Mouse (Mus musculus) MEL (cell line): Measurements from ENCODE around the gene Unc13d. TPM values are rescaled to one million over a fixed set of nuclear protein-coding genes. Genes with fewer than 3 reads are reported as not detected.

Experiments used
- DNase-seq: peaks from one replicate; pipeline ENCODE4 v3.0.0; 2011; ENCODE audit warnings: low read depth, low spot score
- H3K27ac ChIP-seq: 2 replicates; pipeline ENCODE4 v1.5.1; 2012; ENCODE audit warnings: low read depth, mild to moderate bottlenecking, control low read depth, low read length, moderate library complexity; ENCODE audit not compliant: control insufficient read depth
- H3K27me3 ChIP-seq, 2 experiments: fragments of 150-350 bp in 1 of 2; sonication (generic) in 1 of 2; 2 replicates each; pipeline ENCODE4 v1.6.1; 2012; ENCODE audit warnings: low read length in 2 of 2, mild to moderate bottlenecking in 2 of 2, improper control_type of control experiment in 1 of 2, moderate library complexity in 1 of 2; ENCODE audit not compliant: insufficient read depth in 2 of 2, control insufficient read depth in 1 of 2
- H3K36me3 ChIP-seq, 2 experiments: 2 replicates each; pipeline ENCODE4 v1.6.1; 2012 to 2014; ENCODE audit warnings: low read length in 2 of 2, improper control_type of control experiment in 1 of 2, inconsistent platforms in 1 of 2, mild to moderate bottlenecking in 1 of 2; ENCODE audit not compliant: insufficient read depth in 2 of 2, control insufficient read depth in 1 of 2
- H3K4me1 ChIP-seq, 2 experiments: fragments of 150-350 bp in 1 of 2; sonication (generic) in 1 of 2; 2 replicates each; pipeline ENCODE4 v1.6.1; 2012; ENCODE audit warnings: low read length in 2 of 2, improper control_type of control experiment in 1 of 2, mild to moderate bottlenecking in 1 of 2; ENCODE audit not compliant: insufficient read depth in 2 of 2, control insufficient read depth in 1 of 2
- H3K4me3 ChIP-seq, 2 experiments: fragments of 150-350 bp in 1 of 2; sonication (generic) in 1 of 2; 2 replicates each; pipeline ENCODE4 v1.5.1; 2012; ENCODE audit warnings: low read depth in 2 of 2, low read length in 2 of 2, mild to moderate bottlenecking in 2 of 2, moderate library complexity in 2 of 2, control low read depth in 1 of 2, improper control_type of control experiment in 1 of 2; ENCODE audit not compliant: control insufficient read depth in 1 of 2, insufficient read depth in 1 of 2
- H3K79me2 ChIP-seq: 2 replicates; pipeline ENCODE4 v1.6.1; 2012; ENCODE audit warnings: mild to moderate bottlenecking, low read length, moderate library complexity; ENCODE audit not compliant: control insufficient read depth, poor library complexity, insufficient read depth
- H3K9ac ChIP-seq: 2 replicates; pipeline ENCODE4 v1.6.1; 2012; ENCODE audit warnings: low read depth, mild to moderate bottlenecking, control low read depth, low read length, moderate library complexity; ENCODE audit not compliant: control insufficient read depth, poor library complexity, severe bottlenecking
- H3K9me3 ChIP-seq: fragments of 150-350 bp; sonication (generic); replicated peaks from 2 replicates; pipeline ENCODE4 v1.6.1; 2012; ENCODE audit warnings: mild to moderate bottlenecking, low read length, improper control_type of control experiment, moderate library complexity; ENCODE audit not compliant: insufficient read depth
- CTCF ChIP-seq, 3 experiments: IDR thresholded peaks in 2 of 3; conservative IDR thresholded peaks in 1 of 3; 2 replicates each; pipeline ENCODE4 v1.5.1; 2011 to 2012; ENCODE audit warnings: low read length in 3 of 3, low read depth in 2 of 3, mild to moderate bottlenecking in 2 of 3, improper control_type of control experiment in 1 of 3, inconsistent platforms in 1 of 3, mixed read lengths in 1 of 3, moderate library complexity in 1 of 3; ENCODE audit not compliant: control insufficient read depth in 1 of 3, insufficient read depth in 1 of 3, poor library complexity in 1 of 3, severe bottlenecking in 1 of 3
- E2F4 ChIP-seq: IDR thresholded peaks from 2 replicates; pipeline ENCODE4 v1.6.1; 2011; ENCODE audit warnings: low read depth, low read length, improper control_type of control experiment, borderline replicate concordance
- ELF1 ChIP-seq: IDR thresholded peaks from 2 replicates; pipeline ENCODE4 v1.6.1; 2014; ENCODE audit warnings: low read depth, mild to moderate bottlenecking, inconsistent platforms, low read length, improper control_type of control experiment, moderate library complexity
- ETS1 ChIP-seq: IDR thresholded peaks from 2 replicates; pipeline ENCODE4 v1.6.1; 2012; ENCODE audit warnings: low read depth, mild to moderate bottlenecking, inconsistent platforms, low read length, improper control_type of control experiment, moderate library complexity
- GABPA ChIP-seq: IDR thresholded peaks from 2 replicates; pipeline ENCODE4 v1.6.1; 2012; ENCODE audit warnings: low read depth, mild to moderate bottlenecking, inconsistent platforms, low read length, improper control_type of control experiment, moderate library complexity
- GATA1 ChIP-seq: IDR thresholded peaks from 2 replicates; pipeline ENCODE4 v1.6.1; 2011; ENCODE audit warnings: low read depth, low read length, improper control_type of control experiment
- HCFC1 ChIP-seq: IDR thresholded peaks from 2 replicates; pipeline ENCODE4 v1.6.1; 2012; ENCODE audit warnings: low read depth, mild to moderate bottlenecking, inconsistent platforms, low read length, improper control_type of control experiment, moderate library complexity
- MAZ ChIP-seq: IDR thresholded peaks from 2 replicates; pipeline ENCODE4 v1.6.1; 2012; ENCODE audit warnings: low read depth, mild to moderate bottlenecking, inconsistent platforms, low read length, improper control_type of control experiment
- MEF2A ChIP-seq: IDR thresholded peaks from 2 replicates; pipeline ENCODE4 v1.6.1; 2014; ENCODE audit warnings: low read depth, mild to moderate bottlenecking, inconsistent platforms, low read length, improper control_type of control experiment; ENCODE audit not compliant: poor library complexity, insufficient replicate concordance, severe bottlenecking; ENCODE audit errors: extremely low read depth
- MXI1 ChIP-seq: IDR thresholded peaks from 2 replicates; pipeline ENCODE4 v1.6.1; 2011; ENCODE audit warnings: mild to moderate bottlenecking, low read depth, low read length, improper control_type of control experiment
- MYB ChIP-seq: IDR thresholded peaks from 2 replicates; pipeline ENCODE4 v1.6.1; 2011; ENCODE audit warnings: mild to moderate bottlenecking, low read depth, low read length, improper control_type of control experiment
- MYC ChIP-seq: IDR thresholded peaks from 2 replicates; pipeline ENCODE4 v1.6.1; 2011; ENCODE audit warnings: low read depth, mild to moderate bottlenecking, low read length, improper control_type of control experiment, moderate library complexity
- NRF1 ChIP-seq: IDR thresholded peaks from 2 replicates; pipeline ENCODE4 v1.6.1; 2014; ENCODE audit warnings: low read depth, mild to moderate bottlenecking, inconsistent platforms, low read length, improper control_type of control experiment, moderate library complexity; ENCODE audit not compliant: poor library complexity, insufficient read depth, severe bottlenecking
- POLR2A ChIP-seq, 2 experiments: IDR thresholded peaks; 2 replicates each; pipeline ENCODE4 v1.6.1; 2011 to 2012; ENCODE audit warnings: low read length in 2 of 2, mild to moderate bottlenecking in 2 of 2, control low read depth in 1 of 2, improper control_type of control experiment in 1 of 2, low read depth in 1 of 2, moderate library complexity in 1 of 2; ENCODE audit not compliant: control insufficient read depth in 1 of 2, insufficient read depth in 1 of 2, poor library complexity in 1 of 2
- POLR2AphosphoS2 ChIP-seq: IDR thresholded peaks from 2 replicates; pipeline ENCODE4 v1.6.1; 2011; ENCODE audit warnings: low read length, improper control_type of control experiment
- RAD21 ChIP-seq: IDR thresholded peaks from 2 replicates; pipeline ENCODE4 v1.6.1; 2011; ENCODE audit warnings: mild to moderate bottlenecking, low read depth, low read length, improper control_type of control experiment
- SIN3A ChIP-seq: IDR thresholded peaks from 2 replicates; pipeline ENCODE4 v1.6.1; 2012; ENCODE audit warnings: low read length, improper control_type of control experiment, inconsistent platforms
- SMC3 ChIP-seq: IDR thresholded peaks from 2 replicates; pipeline ENCODE4 v1.6.1; 2011; ENCODE audit warnings: low read depth, low read length, improper control_type of control experiment
- TBP ChIP-seq: IDR thresholded peaks from 2 replicates; pipeline ENCODE4 v1.8.0; 2011; ENCODE audit warnings: low read depth, low read length, improper control_type of control experiment
- UBTF ChIP-seq: IDR thresholded peaks from 2 replicates; pipeline ENCODE4 v1.6.1; 2012; ENCODE audit warnings: low read depth, mild to moderate bottlenecking, inconsistent platforms, low read length, improper control_type of control experiment, moderate library complexity, borderline replicate concordance; ENCODE audit not compliant: insufficient read depth
- USF1 ChIP-seq: IDR thresholded peaks from 2 replicates; pipeline ENCODE4 v1.6.1; 2014; ENCODE audit warnings: low read depth, mild to moderate bottlenecking, inconsistent platforms, low read length, improper control_type of control experiment, moderate library complexity
- USF2 ChIP-seq, 2 experiments: IDR thresholded peaks; 2 replicates each; pipeline ENCODE4 v1.6.1; 2011 to 2012; ENCODE audit warnings: improper control_type of control experiment in 2 of 2, low read length in 2 of 2, borderline replicate concordance in 1 of 2, inconsistent platforms in 1 of 2, low read depth in 1 of 2, mild to moderate bottlenecking in 1 of 2; ENCODE audit not compliant: insufficient read depth in 1 of 2
- ZNF384 ChIP-seq: IDR thresholded peaks from 2 replicates; pipeline ENCODE4 v1.6.1; 2012; ENCODE audit warnings: low read depth, mild to moderate bottlenecking, inconsistent platforms, low read length, improper control_type of control experiment
- polyA plus RNA-seq, 2 experiments: library from polyadenylated mRNA; stranded (reverse) in 1 of 2; unstranded in 1 of 2; fragments of >175 nt in 1 of 2; fragments of >200 nt in 1 of 2; gene quantifications; 2 replicates each; pipeline versions ENCODE4 v1.2.1 to v1.2.4; 2012; ENCODE audit warnings: low replicate concordance in 2 of 2, low read depth in 1 of 2; ENCODE audit not compliant: insufficient read length in 2 of 2, insufficient read depth in 1 of 2, missing spikeins in 1 of 2
- total RNA-seq: library from RNA; depleted of rRNA; stranded (reverse); fragments of 300-350 nt; gene quantifications from 2 replicates; pipeline ENCODE4 v1.2.3, GENCODE M21; 2012

The Unc13d gene
- total and polyA plus RNA-seq, 3 experiments: 115 to 146 TPM; not detected in 1

GRCm38 (mm10) chr11:116117819-116118218 lies 40.1 kb upstream of the Unc13d start:
- H3K4me1 ChIP-seq: no peaks in the 10 kb centered on the region
- TF ChIP-seq TBP (no peak), POLR2AphosphoS2 (no peak), ETS1 (no peak), SMC3 (peak; percentile 47), CTCF (IDR thresholded peaks at IDR 0.05 in 2 of 3, conservative IDR thresholded peaks at IDR 0.05 in 1 of 3; ENCODE audit: control insufficient read depth in 1 of 3, insufficient read depth in 1 of 3, low read depth in 2 of 3, low read length in 3 of 3, poor library complexity in 1 of 3, severe bottlenecking in 1 of 3) (peak; percentile 42 to 64 (median 59); a peak in 5 of 6 replicates), POLR2A (IDR thresholded peaks at IDR 0.05; ENCODE audit: control insufficient read depth in 1 of 2, insufficient read depth in 1 of 2, low read depth in 1 of 2, low read length in 2 of 2, poor library complexity in 1 of 2) (no peak), RAD21 (peak; percentile 31), NRF1 (no peak), GABPA (no peak), MEF2A (no peak), MAZ (no peak), GATA1 (no peak), MYB (no peak)
- H3K36me3 ChIP-seq: peaks cover 0 to 4% of the 10 kb centered on the region in 2 experiments; a peak in 1 of 4 replicates
- no peaks in the 10 kb centered on the region for H3K27me3 ChIP-seq
- peak; percentile 73 for DNase-seq
- H3K4me3 ChIP-seq: no peak overlapping the region
- H3K9me3 ChIP-seq: no peaks in the 10 kb centered on the region
- H3K27ac ChIP-seq: no peak overlapping the region
- H3K79me2 ChIP-seq: no peaks in the 10 kb centered on the region
- H3K9ac ChIP-seq: no peak overlapping the region

- no peaks in the 10 kb centered on the region for H3K79me2 ChIP-seq
- no peaks in the 10 kb centered on the region for H3K9me3 ChIP-seq
- H3K9ac ChIP-seq: no peak overlapping the region
- no peak overlapping the region for H3K4me3 ChIP-seq
- H3K4me1 ChIP-seq: no peaks in the 10 kb centered on the region
- no peaks in the 10 kb centered on the region for H3K27me3 ChIP-seq
- H3K27ac ChIP-seq: no peak overlapping the region
- peaks cover 0 to under 1% of the 10 kb centered on the region in 2 experiments; a peak in 1 of 4 replicates for H3K36me3 ChIP-seq
- TF ChIP-seq SIN3A: no peak
- TF ChIP-seq USF2 (IDR thresholded peaks at IDR 0.05; ENCODE audit: borderline replicate concordance in 1 of 2, insufficient read depth in 1 of 2, low read depth in 1 of 2, low read length in 2 of 2): no peak
- no peak for TF ChIP-seq POLR2AphosphoS2
- no peak for TF ChIP-seq MYC
- TF ChIP-seq MXI1: no peak
- no peak for TF ChIP-seq UBTF
- no peak for TF ChIP-seq ELF1
- TF ChIP-seq USF1: no peak
- TF ChIP-seq HCFC1: no peak
- TF ChIP-seq E2F4: no peak
- TF ChIP-seq RAD21: no peak
- no peak for TF ChIP-seq TBP
- TF ChIP-seq GABPA: no peak
- TF ChIP-seq ZNF384: no peak
- no peak for TF ChIP-seq MAZ
- TF ChIP-seq, all 39 proteins: peak for 0
- DNase-seq: no peak
Observed at GRCm38 (mm10) chr11:116117241-116117640, 39.5 kb upstream of the Unc13d start.
